Mouse (Mus musculus): ENCODE results near the gene Utp4. TPM values are rescaled to one million over a fixed set of nuclear protein-coding genes. Genes with fewer than 3 reads are reported as not detected.
A peak's percentile ranks its signal among the peaks of the same experiment; 100 is the strongest.

The Utp4 gene
- total RNA-seq, 2 experiments from 2014 or later, result 36.4 to 39.4 TPM

DNA sequence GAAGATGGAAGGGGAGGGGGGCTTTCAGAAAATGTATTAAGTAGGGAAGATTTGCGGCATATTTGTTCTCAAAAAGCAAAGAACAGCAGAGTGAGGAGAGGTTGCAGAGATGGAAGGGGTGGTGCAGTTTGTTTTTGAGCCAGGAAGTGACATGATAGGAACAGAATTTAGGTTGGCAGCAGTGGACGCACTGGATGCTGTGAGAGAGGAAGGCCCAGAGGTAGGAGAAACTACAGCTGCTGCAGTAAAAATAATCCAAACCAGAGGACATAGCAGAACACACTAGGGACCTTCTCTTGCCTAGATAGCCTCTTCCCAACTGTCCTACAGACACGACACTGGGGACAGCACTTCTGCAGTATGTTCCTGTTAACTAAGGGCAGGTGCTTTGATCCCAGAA lies 51.3 kb downstream of the Utp4 start:
- H3K4me3 ChIP-seq, result no peak overlapping the region
- peak overlapping the region; percentile 63; the same call in 1 of the 2 replicates for H3K27ac ChIP-seq
- intact Hi-C loops (cut with DNase I), result no loop called here
- no peak for TF ChIP-seq CTCF (IDR thresholded peaks at IDR 0.05)
- DNase-seq (ENCODE audit: extremely low spot score in 1 of 2, low spot score in 2 of 2), result no peak

DNA sequence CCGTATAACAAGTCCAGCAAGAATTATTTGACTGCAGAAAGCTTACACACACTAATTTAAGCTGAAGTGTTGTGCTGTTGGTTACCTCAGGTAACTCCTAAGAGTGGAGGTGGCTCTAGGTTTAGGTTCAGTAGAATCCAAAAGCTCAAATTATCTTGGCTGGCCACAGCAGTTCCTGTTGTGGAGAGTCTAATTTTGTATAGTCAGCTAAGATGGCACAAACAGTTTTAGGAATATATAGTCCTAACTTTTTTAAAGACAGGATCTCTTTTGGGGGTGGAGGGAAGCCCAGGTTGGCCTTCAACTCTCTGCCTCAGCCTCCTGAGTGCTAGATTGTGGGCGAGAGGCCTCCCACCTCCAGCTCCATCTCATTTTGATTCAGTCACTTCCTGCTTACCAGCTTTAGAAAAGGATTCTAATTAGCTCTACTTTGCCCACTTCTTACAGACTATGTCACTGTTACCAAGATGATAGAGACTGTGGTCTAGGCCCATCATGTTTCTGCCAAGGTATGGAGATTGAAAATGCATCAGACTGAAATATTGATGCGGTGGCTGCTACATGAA lies 55.3 kb downstream of the Utp4 start:
- Histone ChIP-seq H3K27ac (no peak overlapping the region), H3K4me3 (no peak overlapping the region)
- no peak for TF ChIP-seq CTCF (IDR thresholded peaks at IDR 0.05)
- intact Hi-C loops (cut with DNase I), result loop anchor here (2.0 kb wide), 1 partner anchor 42 kb away; no protein-coding TSS in a partner anchor
- peak in 1 of 2 experiments; percentile 26 for DNase-seq (ENCODE audit: extremely low spot score in 1 of 2, low spot score in 2 of 2)

DNA sequence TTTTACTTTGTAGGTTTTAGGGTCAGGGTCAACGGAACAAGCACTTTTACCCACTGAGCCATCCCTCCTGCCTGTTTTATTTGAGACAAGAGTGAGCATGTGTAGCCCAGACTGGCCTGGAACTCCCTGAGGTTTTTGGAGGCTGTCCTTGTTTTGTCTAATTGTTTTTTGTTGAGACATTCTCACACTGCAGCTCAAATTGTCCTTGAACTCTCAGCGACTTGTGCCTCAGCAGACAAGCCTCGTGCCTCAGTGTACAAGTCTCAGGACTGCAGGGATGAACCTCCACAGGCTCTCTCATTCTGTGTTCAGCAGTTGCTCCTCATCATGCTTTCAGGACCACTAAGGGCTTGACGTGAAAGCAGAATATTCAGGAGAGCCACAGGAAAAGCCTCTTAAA lies 58.3 kb downstream of the Utp4 start:
- DNase-seq (ENCODE audit: extremely low spot score in 1 of 2, low spot score in 2 of 2), result no peak
- Histone ChIP-seq H3K4me3 (no peak overlapping the region), H3K27ac (no peak overlapping the region)
- intact Hi-C loops (cut with DNase I), result no loop called here
- no peak for TF ChIP-seq CTCF (IDR thresholded peaks at IDR 0.05)

DNA sequence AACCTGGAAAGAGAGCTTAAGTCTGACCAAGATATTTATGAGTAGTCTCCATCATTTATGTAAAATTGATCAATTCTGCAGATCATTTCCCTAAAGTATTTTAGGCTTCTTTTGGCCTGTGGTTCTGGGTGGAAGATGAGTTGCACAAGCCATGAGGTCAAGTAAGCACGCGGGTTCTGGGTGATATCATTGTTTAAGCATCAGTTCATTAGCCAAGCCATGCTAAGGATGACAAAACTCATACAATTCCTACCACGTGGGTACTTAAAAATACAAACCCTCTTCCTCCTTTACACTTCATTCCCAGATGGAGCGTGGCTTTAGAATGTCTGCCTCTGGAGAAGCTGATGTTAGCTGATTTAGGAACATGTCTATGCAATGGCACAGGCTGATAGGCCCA lies 60.1 kb downstream of the Utp4 start:
- Histone ChIP-seq H3K27ac (no peak overlapping the region), H3K4me3 (no peak overlapping the region)
- no peak for TF ChIP-seq CTCF (IDR thresholded peaks at IDR 0.05)
- DNase-seq (ENCODE audit: extremely low spot score in 1 of 2, low spot score in 2 of 2), result no peak
- intact Hi-C loops (cut with DNase I), result no loop called here

DNA sequence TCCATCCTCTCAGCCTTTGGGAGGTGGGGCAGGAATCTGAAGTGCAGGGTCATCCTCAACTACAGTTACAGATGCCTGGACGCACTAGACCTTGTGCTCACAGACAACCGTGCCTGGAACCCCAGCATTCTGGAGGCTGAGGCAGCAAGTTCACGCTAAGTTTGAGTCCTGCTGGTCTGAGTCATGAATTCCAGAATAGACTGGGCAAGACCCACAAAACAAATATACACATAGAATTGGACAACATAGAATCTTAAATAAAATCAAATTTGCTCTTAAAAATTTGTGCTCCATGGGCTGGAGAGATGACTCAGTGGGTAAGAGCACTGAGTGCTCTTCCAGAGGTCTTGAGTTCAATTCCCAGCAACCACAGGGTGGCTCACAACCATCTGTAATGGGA lies 63.6 kb downstream of the Utp4 start:
- DNase-seq (ENCODE audit: extremely low spot score in 1 of 2, low spot score in 2 of 2), result no peak
- TF ChIP-seq CTCF (IDR thresholded peaks at IDR 0.05), result no peak
- no peak overlapping the region for H3K4me3 ChIP-seq
- no peak overlapping the region for H3K27ac ChIP-seq
- intact Hi-C loops (cut with DNase I), result no loop called here

DNA sequence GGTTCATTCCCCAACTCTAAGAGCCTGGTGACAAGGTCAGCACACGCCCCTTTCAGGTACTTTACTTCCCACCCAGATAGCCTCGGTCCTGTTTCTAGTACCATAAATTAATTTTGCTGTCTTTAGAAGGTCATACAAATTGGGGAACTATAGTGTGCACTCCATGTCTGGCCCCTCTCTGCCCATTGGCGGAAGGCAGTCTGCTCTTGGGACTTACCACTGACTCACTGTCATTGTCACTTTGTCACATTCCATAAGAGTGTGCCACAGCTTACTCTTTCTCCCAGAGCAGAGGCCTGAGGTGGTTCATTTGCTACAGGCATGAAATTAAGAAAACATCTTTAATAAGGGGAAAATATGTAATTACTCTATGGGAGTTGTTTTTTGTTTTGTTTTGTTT lies 64.8 kb downstream of the Utp4 start:
- intact Hi-C loops (cut with DNase I), result no loop called here
- no peak overlapping the region for H3K27ac ChIP-seq
- DNase-seq (ENCODE audit: extremely low spot score in 1 of 2, low spot score in 2 of 2), result no peak
- H3K4me3 ChIP-seq, result no peak overlapping the region
- no peak for TF ChIP-seq CTCF (IDR thresholded peaks at IDR 0.05)

DNA sequence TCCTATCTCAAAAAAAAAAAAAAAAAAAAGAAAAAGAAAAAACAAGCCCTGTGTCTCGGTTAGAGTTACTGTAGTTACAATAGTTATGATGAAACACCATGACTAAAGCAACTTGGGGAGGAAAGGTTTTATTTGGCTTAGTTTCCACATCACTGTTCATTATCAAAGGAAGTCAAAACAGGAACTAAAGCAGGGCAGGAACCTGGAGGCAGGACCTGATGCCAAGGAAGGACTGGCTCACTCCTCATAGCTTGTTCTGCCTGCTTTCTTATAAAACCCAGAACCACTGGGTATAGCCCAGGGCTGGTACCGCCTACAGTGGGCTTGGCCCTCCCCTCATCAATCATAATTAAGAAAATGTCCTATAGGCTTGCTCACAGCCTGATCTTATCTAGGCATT lies 66.2 kb downstream of the Utp4 start:
- intact Hi-C loops (cut with DNase I), result no loop called here
- Histone ChIP-seq H3K27ac (no peak overlapping the region), H3K4me3 (no peak overlapping the region)
- no peak for DNase-seq (ENCODE audit: extremely low spot score in 1 of 2, low spot score in 2 of 2)
- TF ChIP-seq CTCF (IDR thresholded peaks at IDR 0.05), result no peak

DNA sequence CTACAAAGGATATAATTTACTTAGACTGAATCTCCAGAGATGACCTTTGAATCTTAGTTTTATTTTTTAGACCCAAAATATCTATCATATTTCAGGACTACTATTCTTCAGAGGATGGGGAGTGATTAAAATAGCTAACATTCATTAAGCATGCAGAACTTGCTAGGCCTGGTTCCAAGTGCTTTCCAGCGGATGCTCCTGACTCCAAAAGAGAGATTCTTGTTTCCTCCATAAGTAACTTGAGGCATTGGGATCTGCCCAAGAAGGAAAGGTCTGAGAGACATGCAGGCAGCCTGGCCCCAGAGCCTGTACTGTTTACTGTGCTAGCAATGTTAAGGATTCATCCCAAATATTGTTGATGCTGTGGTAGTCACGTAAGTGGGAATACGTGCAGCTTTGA lies 68.9 kb downstream of the Utp4 start:
- no peak for DNase-seq (ENCODE audit: extremely low spot score in 1 of 2, low spot score in 2 of 2)
- intact Hi-C loops (cut with DNase I), result no loop called here
- Histone ChIP-seq H3K27ac (no peak overlapping the region; the same call in 1 of the 2 replicates), H3K4me3 (no peak overlapping the region)
- no peak for TF ChIP-seq CTCF (IDR thresholded peaks at IDR 0.05)

DNA sequence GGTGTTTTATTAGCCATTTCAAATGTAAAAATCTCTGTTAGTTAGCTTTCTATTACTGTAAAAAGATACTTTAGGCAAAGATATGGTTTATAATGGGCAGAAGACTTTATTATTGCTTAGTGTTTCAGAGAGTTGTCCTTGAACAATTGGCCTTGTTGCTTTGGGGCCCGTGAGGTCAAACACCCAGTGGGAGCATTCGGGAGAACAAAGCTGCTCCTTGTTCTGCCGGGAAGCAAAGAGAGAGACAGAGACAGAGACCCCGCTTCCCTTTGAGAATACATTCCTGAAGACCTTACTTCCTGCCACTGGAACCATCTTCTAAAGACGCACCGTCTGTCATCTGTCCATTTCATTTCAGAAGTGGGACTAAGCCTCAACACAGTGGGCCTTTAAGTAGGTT lies 69.9 kb downstream of the Utp4 start:
- Histone ChIP-seq H3K27ac (no peak overlapping the region), H3K4me3 (no peak overlapping the region)
- TF ChIP-seq CTCF (IDR thresholded peaks at IDR 0.05), result no peak
- DNase-seq (ENCODE audit: extremely low spot score in 1 of 2, low spot score in 2 of 2), result no peak
- intact Hi-C loops (cut with DNase I), result no loop called here

DNA sequence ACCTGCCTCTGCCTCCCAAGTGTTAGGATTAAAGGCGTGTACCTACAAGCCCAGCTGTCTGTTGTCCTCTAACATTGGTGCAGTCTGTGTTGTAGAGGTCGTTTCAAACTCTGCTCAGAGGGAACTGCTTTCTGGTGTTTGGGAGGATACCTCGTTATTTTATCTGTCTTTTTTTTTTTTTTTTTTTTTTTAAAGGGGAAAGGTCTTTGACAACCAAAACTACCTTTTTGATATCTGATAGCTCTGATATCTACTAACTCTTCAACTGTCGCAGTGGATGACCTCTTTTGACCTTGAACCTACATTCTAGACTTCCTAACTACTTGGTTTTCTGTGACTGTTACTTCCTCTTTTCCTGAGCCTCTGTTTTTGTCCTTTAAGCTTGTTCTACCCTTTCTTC lies 71.1 kb downstream of the Utp4 start:
- DNase-seq (ENCODE audit: extremely low spot score in 1 of 2, low spot score in 2 of 2), result no peak
- H3K27ac ChIP-seq, result no peak overlapping the region
- TF ChIP-seq CTCF (IDR thresholded peaks at IDR 0.05), result no peak
- no peak overlapping the region for H3K4me3 ChIP-seq
- intact Hi-C loops (cut with DNase I), result no loop called here

DNA sequence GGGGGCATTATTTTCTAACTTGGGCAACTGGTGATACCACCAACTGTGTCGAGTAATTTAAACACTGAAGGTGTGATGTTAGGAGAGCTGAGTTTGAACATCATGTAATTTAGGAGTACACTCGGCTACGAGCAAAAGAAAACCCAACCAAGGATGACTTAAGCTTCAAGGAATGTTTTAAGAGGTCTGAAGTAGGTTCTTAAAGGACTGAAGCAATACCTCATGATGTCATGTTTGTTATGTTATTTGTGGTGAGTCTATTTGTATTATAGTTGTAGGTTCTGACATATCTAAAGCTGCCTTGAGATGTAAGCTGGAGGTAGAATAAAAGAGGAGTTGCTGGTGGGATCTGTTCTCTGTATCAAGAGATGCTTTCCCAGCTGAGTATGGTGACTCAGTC lies 76.5 kb downstream of the Utp4 start:
- intact Hi-C loops (cut with DNase I), result no loop called here

DNA sequence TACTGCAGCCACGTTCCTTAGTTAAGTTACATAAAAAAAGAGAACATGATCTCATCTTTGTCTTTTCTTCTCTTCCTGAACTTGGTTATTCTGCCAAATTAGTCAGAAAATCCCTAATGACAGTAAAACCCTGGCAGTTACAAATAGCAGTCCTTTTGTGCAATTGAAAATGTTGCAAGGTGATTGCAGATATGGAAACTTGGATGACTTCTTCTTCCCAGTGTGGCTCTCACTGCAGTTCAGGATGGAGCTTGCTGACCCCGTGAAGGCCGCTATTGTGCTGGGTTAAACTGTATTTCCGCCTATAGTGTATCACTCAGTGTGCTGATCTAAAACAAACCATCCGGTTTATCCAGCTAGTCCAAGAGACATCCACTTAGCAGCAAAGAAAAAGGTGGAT lies 78.5 kb downstream of the Utp4 start:
- no peak for TF ChIP-seq CTCF (IDR thresholded peaks at IDR 0.05)
- DNase-seq (ENCODE audit: extremely low spot score in 1 of 2, low spot score in 2 of 2), result no peak

More for the DNA sequence above, 76.5 kb downstream of the Utp4 start:
- DNase-seq (ENCODE audit: extremely low spot score in 1 of 2, low spot score in 2 of 2), result no peak
- Histone ChIP-seq H3K27ac (no peak overlapping the region), H3K4me3 (no peak overlapping the region)
- no peak for TF ChIP-seq CTCF (IDR thresholded peaks at IDR 0.05)

More for the DNA sequence above, 78.5 kb downstream of the Utp4 start:
- no peak overlapping the region for H3K27ac ChIP-seq
- intact Hi-C loops (cut with DNase I), result no loop called here
- H3K4me3 ChIP-seq, result no peak overlapping the region

Other genes starting within 250 kb of the Utp4 start
- gene Tango6, start 210.6 kb upstream of the Utp4 start, total RNA-seq (2021), result 1 to 10 TPM; 6.5 to 6.9 TPM
- 1 to 10 TPM; 1.7 to 2.0 TPM for gene Has3, start 23.4 kb upstream of the Utp4 start, total RNA-seq (2021)
- gene Sntb2, start 42.1 kb downstream of the Utp4 start, total RNA-seq (2021), result 10 to 100 TPM; 20.2 to 26.5 TPM
- gene Vps4a, start 137.6 kb downstream of the Utp4 start, total RNA-seq (2021), result 100 to 1,000 TPM; 107 to 132 TPM
- gene Pdf, start 155.0 kb downstream of the Utp4 start, total RNA-seq (2021), result 10 to 100 TPM; 24.4 to 25.9 TPM
- gene Cog8, start 163.1 kb downstream of the Utp4 start, total RNA-seq (2021), result 10 to 100 TPM; 24.9 to 27.8 TPM
- 10 to 100 TPM; 40.9 to 42.4 TPM for gene Nip7, start 163.2 kb downstream of the Utp4 start, total RNA-seq (2021)
- gene Tmed6, start 172.0 kb downstream of the Utp4 start, total RNA-seq (2021), result not detected
- 10 to 100 TPM; 39.1 to 39.2 TPM for gene Terf2, start 202.9 kb downstream of the Utp4 start, total RNA-seq (2021)

Data from left cerebral cortex, adult 2 months (tissue).